Mouse (Mus musculus) forebrain, embryonic 15.5 days (tissue): ENCODE results near the gene S100a3. TPM values are rescaled to one million over a fixed set of nuclear protein-coding genes. Genes with fewer than 3 reads are reported as not detected.
A peak's percentile ranks its signal among the peaks of the same experiment; 100 is the strongest.

Experiments
- ATAC-seq: fragments of 200-750 bp; cut with Nextera tagmentation; replicated peaks from 2 replicates; pipeline ENCODE4 v1.8.0; 2017; ENCODE audit warnings: mild to moderate bottlenecking, moderate TSS enrichment, moderate library complexity
- H3K27ac ChIP-seq: fragments of 300-500 bp; sonication (generic); replicated peaks from 2 replicates; pipeline ENCODE4 v1.5.1; 2015; ENCODE audit warnings: mild to moderate bottlenecking, inconsistent platforms
- H3K27me3 ChIP-seq: fragments of 300-500 bp; sonication (generic); 2 replicates; pipeline ENCODE4 v1.6.1; 2015; ENCODE audit warnings: inconsistent platforms
- H3K36me3 ChIP-seq: fragments of 300-500 bp; sonication (generic); 2 replicates; pipeline ENCODE4 v1.6.1; 2015; ENCODE audit warnings: mild to moderate bottlenecking, inconsistent platforms
- H3K4me1 ChIP-seq: fragments of 300-500 bp; sonication (generic); 2 replicates; pipeline ENCODE4 v1.6.1; 2015; ENCODE audit warnings: inconsistent platforms
- H3K4me2 ChIP-seq: fragments of 300-500 bp; sonication (generic); replicated peaks from 2 replicates; pipeline ENCODE4 v1.6.1; 2015; ENCODE audit warnings: mild to moderate bottlenecking, inconsistent platforms
- H3K4me3 ChIP-seq: fragments of 300-500 bp; sonication (generic); 2 replicates; pipeline ENCODE4 v1.5.1; 2015; ENCODE audit warnings: mild to moderate bottlenecking, inconsistent platforms
- H3K9ac ChIP-seq: fragments of 300-500 bp; sonication (generic); replicated peaks from 2 replicates; pipeline ENCODE4 v1.6.1; 2015; ENCODE audit warnings: mild to moderate bottlenecking, inconsistent platforms
- H3K9me3 ChIP-seq: fragments of 300-500 bp; sonication (generic); 2 replicates; pipeline ENCODE4 v1.6.1; 2016; ENCODE audit warnings: inconsistent platforms
- WGBS: fragments of 180-500 bp; shearing (Covaris S2); methylation state at CpG from one replicate; pipeline ENCODE4 v1.1.7; 2015; ENCODE audit warnings: mixed read lengths; 5-methylcytosine and 5-hydroxymethylcytosine counted together
- polyA plus RNA-seq: library from polyadenylated mRNA; unstranded; fragments of >200 nt; fragmentation: Nextera tagmentation; extraction: Ambion mirVana; gene quantifications from 2 replicates; pipeline ENCODE4 v1.2.1, GENCODE M21; 2015

The S100a3 gene
- polyA plus RNA-seq = 0.06 and 0.50 TPM in 2 replicates

DNA sequence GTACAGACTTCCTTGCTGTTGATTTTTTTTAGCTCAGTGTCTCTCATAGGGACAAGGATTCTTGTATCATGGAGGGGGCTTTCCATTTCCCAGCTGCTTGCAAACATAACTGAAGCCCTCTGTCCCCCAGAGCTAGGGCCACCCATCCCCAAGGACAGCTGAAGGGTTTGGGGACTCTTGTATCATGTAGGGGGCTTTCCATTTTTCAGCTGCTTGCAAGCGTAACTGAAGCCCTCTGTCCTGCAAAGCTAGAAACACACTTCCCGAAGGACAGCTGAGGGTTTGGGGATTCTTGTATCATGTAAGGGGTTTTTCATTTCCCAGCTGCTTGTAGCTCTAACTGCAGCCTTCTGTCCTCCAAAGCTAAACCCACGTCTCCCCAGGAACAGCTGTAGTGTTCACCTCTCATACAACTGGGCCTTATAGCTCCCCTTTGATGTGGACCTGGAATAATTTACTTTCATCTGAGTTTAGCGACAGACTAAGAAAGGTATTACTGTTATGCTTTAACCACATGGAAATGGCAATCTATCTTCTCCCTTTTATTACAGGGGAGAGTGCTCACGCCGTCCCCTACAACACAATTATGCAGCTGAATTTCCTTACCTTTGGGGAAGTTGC, at the start of gene S100a3:
Gene S100a3 (plus strand): TSS at position 571 of the 621 bp plus-strand sequence.
- 84% methylated on average over 6 of the region's 6 CpGs for WGBS
- ATAC-seq = no peak
- Histone ChIP-seq H3K27me3 (no peaks in the 10 kb centered on the region), H3K4me3 (no peak within 1 kb of the TSS), H3K4me1 (peaks cover 4% of the 10 kb centered on the region; the same call in 1 of the 2 replicates), H3K9me3 (no peaks in the 10 kb centered on the region), H3K9ac (no peak within 1 kb of the TSS), H3K36me3 (no peaks in the 10 kb centered on the region), H3K4me2 (no peak within 1 kb of the TSS), H3K27ac (no peak within 1 kb of the TSS)

GRCm38 (mm10) chr3:90512276-90512675, 48.1 kb upstream of the S100a3 start:
- Histone ChIP-seq H3K27me3 (peaks cover 4% of the 10 kb centered on the region; the same call in 1 of the 2 replicates), H3K9ac (no peak overlapping the region), H3K36me3 (peaks cover 2% of the 10 kb centered on the region; the same call in 1 of the 2 replicates), H3K4me2 (no peak overlapping the region), H3K4me1 (peaks cover 29% of the 10 kb centered on the region), H3K9me3 (no peaks in the 10 kb centered on the region), H3K27ac (no peak overlapping the region), H3K4me3 (no peak overlapping the region)
- 84% methylated on average over 5 of the region's 5 CpGs for WGBS
- ATAC-seq = no peak

- Histone ChIP-seq H3K4me2 (no peak overlapping the region), H3K36me3 (no peaks in the 10 kb centered on the region), H3K9me3 (no peaks in the 10 kb centered on the region), H3K27ac (no peak overlapping the region), H3K27me3 (peaks cover 4% of the 10 kb centered on the region; the same call in 1 of the 2 replicates), H3K4me3 (no peak overlapping the region), H3K4me1 (peaks cover 20% of the 10 kb centered on the region), H3K9ac (no peak overlapping the region)
- no peak for ATAC-seq
- 78% methylated on average over 9 of the region's 9 CpGs for WGBS
These were observed 47.3 kb upstream of the S100a3 start for GRCm38 (mm10) chr3:90512948-90513642.

DNA sequence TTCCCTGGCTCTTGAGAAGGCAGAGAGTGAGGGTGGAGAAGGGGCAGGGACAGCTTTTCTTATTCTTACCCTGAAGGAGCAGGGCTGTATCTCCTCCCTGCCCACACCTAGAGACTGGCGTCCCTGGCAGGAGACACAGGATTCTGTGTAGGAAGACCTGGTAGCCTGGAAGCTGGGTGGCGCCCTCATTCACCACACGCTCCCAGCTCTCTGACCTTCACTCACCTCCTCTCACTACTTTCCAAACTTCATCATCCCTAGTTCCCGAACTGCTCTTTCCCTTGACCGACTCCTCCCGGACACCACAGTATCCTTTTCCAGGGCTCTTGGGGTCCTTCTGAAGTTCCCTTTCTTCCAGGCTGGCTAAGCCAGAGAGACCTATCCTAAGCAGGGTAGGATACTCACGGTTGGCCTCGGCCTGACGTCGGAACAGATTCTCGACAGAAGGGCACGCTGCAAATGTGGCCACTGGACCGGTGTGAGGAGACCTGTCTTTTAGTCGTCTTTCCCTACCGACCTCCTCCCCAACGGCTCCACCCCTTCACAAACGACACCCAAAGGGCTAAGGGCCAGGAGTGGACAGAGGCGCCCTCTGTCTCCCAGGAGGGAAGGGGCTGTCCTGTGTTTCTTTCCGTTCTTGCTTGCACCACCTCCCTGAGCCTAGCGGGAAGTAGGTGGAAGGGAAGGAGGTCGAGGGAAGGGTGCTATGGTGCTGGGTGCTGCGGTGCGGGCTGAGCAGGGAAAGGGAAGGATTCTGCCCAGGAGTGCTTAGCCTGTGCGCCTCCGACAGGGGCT, 46.4 kb upstream of the S100a3 start, which contains the start of the genes S100a1 and S100a13:
Gene S100a1 (minus strand): TSS at position 597 of the 795 bp plus-strand sequence.
Gene S100a13 (plus strand): TSS at position 640 of the 795 bp plus-strand sequence.
- Histone ChIP-seq H3K9me3 (no peaks in the 10 kb centered on the region), H3K4me1 (peaks cover 17% of the 10 kb centered on the region), H3K9ac (peak within 1 kb of the TSS; percentile 39), H3K27ac (no peak within 1 kb of the TSS), H3K27me3 (peaks cover 4% of the 10 kb centered on the region; the same call in 1 of the 2 replicates), H3K4me2 (peak within 1 kb of the TSS; percentile 60), H3K4me3 (peak within 1 kb of the TSS; percentile 36), H3K36me3 (no peaks in the 10 kb centered on the region)
- peak; percentile 24 for ATAC-seq
- WGBS = 4% methylated on average over 25 of the region's 25 CpGs

- ATAC-seq = peak; percentile 63
- WGBS = 2% methylated on average over 10 of the region's 10 CpGs
- H3K4me2 ChIP-seq = peak overlapping the region; percentile 60
These were observed 45.7 kb upstream of the S100a3 start for GRCm38 (mm10) chr3:90514691-90515090.

DNA sequence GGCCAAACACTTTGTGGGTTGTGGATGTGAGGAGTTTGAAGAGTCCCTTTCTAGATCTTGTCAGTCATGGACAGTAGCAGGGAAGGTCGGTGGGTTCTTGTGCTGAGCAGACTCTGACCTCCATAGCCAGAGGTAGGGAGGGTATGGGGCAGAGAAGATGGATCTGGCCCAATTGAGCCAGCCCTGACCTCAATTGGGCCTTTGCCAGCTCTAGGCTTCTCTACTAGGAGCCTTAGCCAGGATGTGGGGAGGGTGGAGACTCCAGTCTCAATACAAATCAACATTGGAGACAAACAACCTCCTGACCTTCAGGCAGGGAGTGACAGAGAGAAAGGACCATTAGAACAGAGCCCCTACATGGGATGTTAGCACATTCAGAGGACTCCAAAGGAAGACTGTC, 45.1 kb upstream of the S100a3 start:
- ATAC-seq = no peak
- no peak overlapping the region for H3K27ac ChIP-seq
- H3K9ac ChIP-seq = peak overlapping the region; percentile 39; the same call in 1 of the 2 replicates
- WGBS = 69% methylated on average over 1 of the region's 1 CpGs
- peak overlapping the region; percentile 60 for H3K4me2 ChIP-seq
- H3K27me3 ChIP-seq = peaks cover 4% of the 10 kb centered on the region; the same call in 1 of the 2 replicates
- H3K4me1 ChIP-seq = peaks cover 13% of the 10 kb centered on the region
- peak overlapping the region; percentile 36 for H3K4me3 ChIP-seq
- no peaks in the 10 kb centered on the region for H3K36me3 ChIP-seq
- no peaks in the 10 kb centered on the region for H3K9me3 ChIP-seq

More at GRCm38 (mm10) chr3:90514691-90515090, 45.7 kb upstream of the S100a3 start:
- Histone ChIP-seq H3K4me1 (peaks cover 15% of the 10 kb centered on the region), H3K27me3 (peaks cover 4% of the 10 kb centered on the region; the same call in 1 of the 2 replicates), H3K9ac (peak overlapping the region; percentile 39), H3K9me3 (no peaks in the 10 kb centered on the region), H3K27ac (no peak overlapping the region), H3K4me3 (peak overlapping the region; percentile 36), H3K36me3 (no peaks in the 10 kb centered on the region)

DNA sequence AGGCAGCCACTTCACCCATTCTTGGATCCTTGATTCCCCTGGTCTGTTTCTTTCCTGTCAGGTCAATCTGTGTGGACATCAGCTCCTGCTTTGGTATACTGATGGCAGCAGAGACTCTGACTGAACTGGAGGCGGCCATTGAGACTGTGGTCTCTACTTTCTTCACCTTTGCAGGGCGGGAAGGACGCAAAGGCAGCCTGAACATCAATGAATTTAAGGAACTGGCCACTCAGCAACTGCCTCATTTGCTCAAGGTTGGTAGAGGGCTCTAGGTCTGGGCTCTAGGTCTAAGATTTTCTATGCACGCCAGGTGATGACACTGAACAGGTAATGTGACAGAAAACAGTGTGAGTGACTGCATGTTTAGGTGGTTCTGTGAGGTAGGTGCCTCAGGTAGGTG, 44.6 kb upstream of the S100a3 start:
- ATAC-seq = no peak
- peaks cover 4% of the 10 kb centered on the region; the same call in 1 of the 2 replicates for H3K27me3 ChIP-seq

GRCm38 (mm10) chr3:90517711-90518110, 42.7 kb upstream of the S100a3 start:
- Histone ChIP-seq H3K27me3 (peaks cover 4% of the 10 kb centered on the region; the same call in 1 of the 2 replicates), H3K9ac (no peak overlapping the region), H3K4me3 (no peak overlapping the region), H3K4me2 (no peak overlapping the region), H3K4me1 (peaks cover 13% of the 10 kb centered on the region), H3K9me3 (no peaks in the 10 kb centered on the region), H3K36me3 (no peaks in the 10 kb centered on the region), H3K27ac (no peak overlapping the region)
- no peak for ATAC-seq
- 84% methylated on average over 4 of the region's 4 CpGs for WGBS

More for the DNA sequence above, 44.6 kb upstream of the S100a3 start:
- H3K27ac ChIP-seq = no peak overlapping the region
- H3K9me3 ChIP-seq = no peaks in the 10 kb centered on the region
- H3K9ac ChIP-seq = no peak overlapping the region
- no peak overlapping the region for H3K4me2 ChIP-seq
- peaks cover 13% of the 10 kb centered on the region for H3K4me1 ChIP-seq
- no peaks in the 10 kb centered on the region for H3K36me3 ChIP-seq
- H3K4me3 ChIP-seq = no peak overlapping the region
- 90% methylated on average over 4 of the region's 4 CpGs for WGBS

- Histone ChIP-seq H3K27me3 (no peaks in the 10 kb centered on the region), H3K36me3 (no peaks in the 10 kb centered on the region), H3K9me3 (no peaks in the 10 kb centered on the region), H3K4me1 (no peaks in the 10 kb centered on the region), H3K4me2 (no peak overlapping the region), H3K9ac (no peak overlapping the region), H3K27ac (no peak overlapping the region), H3K4me3 (no peak overlapping the region)
- ATAC-seq = no peak
- WGBS = 70% methylated on average over 4 of the region's 4 CpGs
These were observed 35.0 kb upstream of the S100a3 start for GRCm38 (mm10) chr3:90525421-90525820.

- H3K27me3 ChIP-seq = no peaks in the 10 kb centered on the region
- no peak overlapping the region for H3K4me3 ChIP-seq
- H3K9me3 ChIP-seq = no peaks in the 10 kb centered on the region
- 87% methylated on average over 2 of the region's 2 CpGs for WGBS
- no peaks in the 10 kb centered on the region for H3K4me1 ChIP-seq
- H3K4me2 ChIP-seq = no peak overlapping the region
- no peak for ATAC-seq
- no peak overlapping the region for H3K27ac ChIP-seq
- H3K36me3 ChIP-seq = no peaks in the 10 kb centered on the region
- H3K9ac ChIP-seq = no peak overlapping the region
These were observed 34.3 kb upstream of the S100a3 start for GRCm38 (mm10) chr3:90526076-90526475.

DNA sequence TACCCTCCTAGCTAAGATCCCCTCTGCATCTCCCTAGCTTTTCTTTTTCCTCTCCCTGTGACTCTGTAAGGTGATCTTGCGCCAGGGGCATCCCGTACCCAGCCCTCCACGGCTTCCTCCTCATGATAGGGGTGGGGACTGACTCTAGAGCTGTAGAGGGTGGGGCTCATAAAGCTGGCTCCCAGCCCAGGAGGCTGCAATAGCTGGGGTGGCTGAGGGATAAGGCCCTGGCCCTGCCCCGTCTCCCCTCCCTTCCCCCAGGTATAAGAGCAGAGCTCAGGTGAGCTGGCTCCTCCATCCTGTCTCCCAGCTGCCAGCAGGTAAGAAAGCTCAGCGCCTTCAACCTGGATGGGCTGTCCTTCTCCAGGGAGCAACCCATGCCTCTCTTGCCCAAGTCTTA, 33.8 kb upstream of the S100a3 start, which contains the start of gene S100a14:
Gene S100a14 (plus strand): TSS at position 277 of the 400 bp plus-strand sequence.
- 71% methylated on average over 5 of the region's 5 CpGs for WGBS
- no peaks in the 10 kb centered on the region for H3K36me3 ChIP-seq

More for the DNA sequence above, 33.8 kb upstream of the S100a3 start, which contains the start of gene S100a14:
- H3K4me1 ChIP-seq = no peaks in the 10 kb centered on the region
- H3K27ac ChIP-seq = no peak within 1 kb of the TSS
- no peak for ATAC-seq
- no peak within 1 kb of the TSS for H3K4me3 ChIP-seq
- no peaks in the 10 kb centered on the region for H3K9me3 ChIP-seq
- no peaks in the 10 kb centered on the region for H3K27me3 ChIP-seq
- no peak within 1 kb of the TSS for H3K9ac ChIP-seq
- no peak within 1 kb of the TSS for H3K4me2 ChIP-seq
